Mouse (Mus musculus) brain, adult 2 months (tissue): ENCODE measurements at regions not wholly inside any gene's neighbourhood (a gene's known extent, or its start where the extent isn't known, plus 50 kb on each side); places are given as distances from the start of the nearest gene placed in this dataset.

Experiments used
- DNase-seq: peaks from one replicate; pipeline ENCODE4 v3.0.0; 2011; ENCODE audit warnings: low read depth, low spot score

DNA sequence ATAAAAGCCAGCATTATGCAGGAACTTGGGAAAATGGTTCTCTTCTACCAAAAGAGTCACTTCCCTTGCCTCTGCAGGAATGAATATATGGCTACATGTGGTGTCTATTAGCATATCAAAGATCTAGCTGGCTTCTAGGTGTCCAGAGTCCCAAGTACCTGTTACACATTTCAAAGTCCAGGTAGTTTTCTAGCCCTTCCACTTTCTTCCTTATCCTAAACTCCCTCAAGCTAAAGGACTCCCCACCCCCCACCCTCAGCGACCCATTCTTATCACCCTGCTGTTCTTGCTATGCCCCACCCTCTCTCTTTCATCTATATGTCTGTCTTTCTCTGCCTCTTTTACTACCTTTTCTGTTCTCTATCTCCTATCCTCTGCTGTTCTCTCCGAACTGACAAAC is 288.3 kb upstream of the Cntn4 start:
- DNase-seq: no peak

DNA sequence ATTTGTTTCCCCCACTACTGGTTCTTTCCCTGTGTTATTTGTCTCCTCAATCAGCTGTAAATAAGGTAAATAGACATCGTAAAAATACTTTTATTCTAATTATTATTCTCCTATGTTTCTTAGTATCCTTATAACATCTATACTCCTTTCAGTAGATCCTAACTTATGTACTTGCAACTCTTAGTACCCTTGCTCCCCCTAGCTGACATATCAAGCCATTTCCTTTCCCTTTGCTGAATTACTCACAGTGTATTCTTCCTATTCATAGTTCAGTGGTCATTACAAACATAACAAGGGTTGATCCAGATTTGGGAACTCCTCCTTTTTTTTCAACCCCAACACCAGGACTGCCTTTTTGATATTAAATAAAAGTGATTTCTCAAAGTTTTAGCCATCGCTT is 279.1 kb upstream of the Cntn4 start:
- peak; percentile 37 for DNase-seq

DNA sequence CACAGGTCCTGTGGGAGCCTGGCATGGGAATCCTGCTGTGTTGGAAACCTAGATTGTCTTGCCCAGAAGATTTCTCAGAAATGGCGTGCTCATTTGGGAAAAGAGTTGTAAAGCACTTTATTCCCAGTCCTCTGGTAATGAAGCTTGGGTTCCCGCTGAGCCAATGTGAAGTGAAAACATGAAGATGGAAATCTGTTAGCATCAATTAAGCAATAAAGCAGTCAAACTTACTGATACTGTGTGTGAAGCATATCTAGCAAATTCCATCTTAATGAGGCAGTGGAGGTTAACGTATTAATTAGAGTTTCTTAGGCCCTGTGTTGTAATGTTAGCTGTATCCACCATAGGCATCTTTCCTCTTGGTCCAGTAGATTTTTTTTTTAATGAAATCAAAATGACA is 259.9 kb upstream of the Cntn4 start:
- no peak for DNase-seq

DNA sequence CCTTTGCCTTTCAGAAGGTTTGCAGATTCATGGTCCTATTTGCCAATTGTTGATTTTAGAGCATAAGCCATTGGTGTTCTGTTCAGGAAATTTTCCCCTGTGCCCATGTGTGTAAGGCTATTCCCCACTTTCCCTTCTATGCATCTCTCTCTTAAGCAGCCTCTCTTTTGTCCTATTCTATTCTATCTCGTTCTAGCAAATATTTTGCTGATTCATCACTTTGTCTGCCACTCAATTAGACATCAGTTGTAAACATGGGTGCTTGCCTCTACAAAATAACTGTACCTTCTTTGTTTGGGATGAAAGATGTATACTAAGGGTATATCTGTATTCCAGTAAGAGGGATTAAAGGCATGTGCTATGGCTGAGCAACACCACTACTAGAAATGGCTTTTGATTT is 230.3 kb upstream of the Cntn4 start:
- no peak for DNase-seq

DNA sequence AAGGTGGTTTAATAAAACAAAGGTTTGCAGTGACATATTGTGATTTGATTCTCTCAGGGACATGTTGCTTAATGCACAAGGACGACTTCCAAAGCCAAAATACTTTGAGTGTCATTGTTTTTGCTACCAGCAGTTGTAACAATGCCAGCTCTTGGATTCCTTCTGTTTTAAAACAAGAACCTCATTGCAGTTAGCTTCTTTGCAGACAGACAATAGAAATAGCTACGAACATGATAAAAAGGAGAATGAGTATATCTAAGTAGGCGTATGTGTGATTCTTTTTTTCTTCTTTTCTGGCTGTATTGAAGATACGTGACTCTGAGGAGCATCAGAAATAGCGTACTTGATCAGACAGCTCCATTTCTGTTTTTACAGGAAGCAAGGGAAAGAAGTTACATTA is 194.1 kb upstream of the Cntn4 start:
- peak; percentile 77 for DNase-seq

DNA sequence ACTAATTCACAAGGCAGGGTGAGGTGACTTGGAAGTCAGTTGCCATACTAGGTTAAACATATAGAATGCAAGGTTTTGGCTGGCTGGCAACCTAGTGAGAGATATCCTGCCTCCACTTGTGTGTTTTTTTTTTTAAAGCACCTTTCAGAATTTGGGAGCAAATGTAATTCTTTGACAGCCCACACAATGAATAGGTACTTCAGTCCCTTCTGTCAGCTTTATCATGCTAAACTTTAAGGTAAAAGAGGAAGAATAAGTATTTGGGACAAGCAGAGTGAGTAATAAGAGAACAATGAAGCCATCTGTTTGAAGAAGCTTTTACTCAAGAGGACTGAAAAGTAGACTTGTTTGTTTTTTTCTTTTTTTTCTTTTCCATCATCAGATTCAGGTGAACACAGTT is 184.2 kb upstream of the Cntn4 start:
- DNase-seq: no peak
